Mouse (Mus musculus) myocyte (in vitro differentiated cells): ENCODE measurements around the gene D6Wsu163e.

Experiments used
- CEBPB ChIP-seq: IDR thresholded peaks from 2 replicates; pipeline ENCODE4 v1.6.1; 2011; ENCODE audit warnings: mild to moderate bottlenecking, moderate library complexity; ENCODE audit not compliant: poor library complexity, insufficient read depth, severe bottlenecking
- E2F4 ChIP-seq: IDR thresholded peaks from one replicate; pipeline ENCODE4 v1.6.1; 2011; ENCODE audit warnings: mild to moderate bottlenecking, control low read depth, moderate library complexity; ENCODE audit not compliant: insufficient read depth
- MAX ChIP-seq: IDR thresholded peaks from one replicate; pipeline ENCODE4 v1.6.1; 2011; ENCODE audit warnings: low read depth, mild to moderate bottlenecking, control low read depth
- MYOD1 ChIP-seq, 3 experiments: IDR thresholded peaks; one replicate each; pipeline ENCODE4 v1.6.1; 2011; ENCODE audit warnings: control low read depth in 2 of 3, low read depth in 2 of 3, mild to moderate bottlenecking in 2 of 3, moderate library complexity in 1 of 3; ENCODE audit not compliant: insufficient read length in 2 of 3, control insufficient read depth in 1 of 3
- MYOG ChIP-seq, 3 experiments: IDR thresholded peaks; one replicate each; pipeline ENCODE4 v1.6.1; 2011; ENCODE audit warnings: control low read depth in 2 of 3, low read depth in 2 of 3, mild to moderate bottlenecking in 2 of 3; ENCODE audit not compliant: insufficient read length in 2 of 3, control insufficient read depth in 1 of 3, insufficient read depth in 1 of 3
- POLR2A ChIP-seq: IDR thresholded peaks from one replicate; pipeline ENCODE4 v1.6.1; 2011; ENCODE audit warnings: low read depth, mild to moderate bottlenecking, control low read depth, moderate library complexity; ENCODE audit not compliant: insufficient read length
- POLR2AphosphoS2 ChIP-seq: IDR thresholded peaks from one replicate; pipeline ENCODE4 v1.6.1; 2011; ENCODE audit warnings: low read depth, control low read depth; ENCODE audit not compliant: insufficient read length
- SRF ChIP-seq: IDR thresholded peaks from one replicate; pipeline ENCODE4 v1.6.1; 2011; ENCODE audit warnings: low read depth; ENCODE audit not compliant: control insufficient read depth, insufficient read length
- TCF12 ChIP-seq: IDR thresholded peaks from one replicate; pipeline ENCODE4 v1.6.1; 2011; ENCODE audit warnings: mild to moderate bottlenecking, control low read depth; ENCODE audit not compliant: poor library complexity, insufficient read depth, severe bottlenecking
- USF1 ChIP-seq: IDR thresholded peaks from one replicate; pipeline ENCODE4 v1.6.1; 2011; ENCODE audit warnings: low read depth, mild to moderate bottlenecking, control low read depth, moderate library complexity

DNA sequence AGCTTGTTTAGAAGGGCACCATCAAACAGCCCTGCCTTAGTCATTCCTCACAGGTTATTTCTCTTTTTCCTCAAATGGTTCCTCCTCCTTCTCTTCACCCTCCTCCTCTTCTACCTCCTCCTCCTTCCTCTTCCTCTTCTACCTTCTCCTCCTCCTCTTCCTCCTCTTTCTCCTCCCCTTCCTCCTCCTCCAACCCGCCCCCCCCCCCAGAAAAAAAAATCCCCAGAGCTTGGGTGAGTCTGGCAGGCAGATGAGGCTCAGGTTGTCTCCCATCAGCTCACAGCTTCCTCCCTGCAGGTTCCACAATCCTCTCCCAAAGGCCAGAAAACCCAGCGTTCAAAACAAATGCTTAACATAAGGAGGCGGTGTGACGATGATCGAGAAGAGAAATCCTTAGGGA is 32.4 kb upstream of the D6Wsu163e start:
- no peak for TF ChIP-seq USF1
- TF ChIP-seq CEBPB, result no peak
- TF ChIP-seq MAX, result no peak
- TF ChIP-seq POLR2A, result no peak
- no peak for TF ChIP-seq TCF12
- TF ChIP-seq MYOD1 (IDR thresholded peaks at IDR 0.05; ENCODE audit: control insufficient read depth in 1 of 3, insufficient read length in 2 of 3, low read depth in 2 of 3), result no peak
- no peak for TF ChIP-seq POLR2AphosphoS2
- no peak for TF ChIP-seq MYOG (IDR thresholded peaks at IDR 0.05; ENCODE audit: control insufficient read depth in 1 of 3, insufficient read depth in 1 of 3, insufficient read length in 2 of 3, low read depth in 2 of 3)
- no peak for TF ChIP-seq SRF
- no peak for TF ChIP-seq E2F4
